Mouse (Mus musculus) C2C12 (cell line): ENCODE results near the gene Efcab6.

Experiments
- CTCF ChIP-seq: IDR thresholded peaks from one replicate; pipeline ENCODE4 v1.5.1; 2011; ENCODE audit not compliant: control insufficient read depth, insufficient read depth, insufficient read length
- MYOG ChIP-seq: IDR thresholded peaks from one replicate; pipeline ENCODE4 v1.6.1; 2011; ENCODE audit not compliant: control insufficient read depth, insufficient read length; ENCODE audit errors: extremely low read depth

DNA sequence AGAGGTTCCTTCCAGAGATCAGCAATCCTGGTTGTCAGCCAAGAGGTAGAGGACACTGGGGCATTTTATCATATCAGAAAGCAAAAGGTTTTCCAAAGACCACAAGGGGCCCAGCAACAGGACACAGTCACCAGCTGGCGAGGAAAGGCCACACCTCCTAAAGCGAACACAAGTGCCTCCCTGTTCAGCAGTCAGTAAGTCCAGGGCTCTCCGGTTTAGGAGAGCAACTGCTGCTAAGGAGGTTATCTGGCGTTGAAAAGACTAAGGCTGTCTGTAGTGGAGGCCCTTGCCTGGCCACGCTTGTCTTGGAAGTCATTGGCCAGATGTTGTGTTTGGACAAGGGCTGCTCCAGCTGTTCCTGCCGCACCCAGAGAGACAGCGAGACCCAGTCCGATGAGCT is 100.1 kb downstream of the Efcab6 start:
- TF ChIP-seq CTCF (no peak), MYOG (no peak)
